Mouse (Mus musculus) common myeloid progenitor, adult 5-6 weeks (primary cell): Measurements from ENCODE around the gene C1qtnf5. TPM values are rescaled to one million over a fixed set of nuclear protein-coding genes. Genes with fewer than 3 reads are reported as not detected.
A peak's percentile ranks its signal among the peaks of the same experiment; 100 is the strongest.

Experiments used
- ATAC-seq: replicated peaks from 2 replicates; pipeline ENCODE4 v1.8.0; 2016; ENCODE audit warnings: low read depth, mild to moderate bottlenecking, moderate TSS enrichment, inconsistent platforms; ENCODE audit not compliant: poor library complexity, severe bottlenecking
- total RNA-seq: library from RNA; stranded (forward); fragments of 200-1000, 187-1606 nt; gene quantifications from 2 replicates; pipeline ENCODE4 v1.2.3, GENCODE M21; 2017

Gene C1qtnf5
- total RNA-seq, 1 experiment from 2014 or later: not detected

DNA sequence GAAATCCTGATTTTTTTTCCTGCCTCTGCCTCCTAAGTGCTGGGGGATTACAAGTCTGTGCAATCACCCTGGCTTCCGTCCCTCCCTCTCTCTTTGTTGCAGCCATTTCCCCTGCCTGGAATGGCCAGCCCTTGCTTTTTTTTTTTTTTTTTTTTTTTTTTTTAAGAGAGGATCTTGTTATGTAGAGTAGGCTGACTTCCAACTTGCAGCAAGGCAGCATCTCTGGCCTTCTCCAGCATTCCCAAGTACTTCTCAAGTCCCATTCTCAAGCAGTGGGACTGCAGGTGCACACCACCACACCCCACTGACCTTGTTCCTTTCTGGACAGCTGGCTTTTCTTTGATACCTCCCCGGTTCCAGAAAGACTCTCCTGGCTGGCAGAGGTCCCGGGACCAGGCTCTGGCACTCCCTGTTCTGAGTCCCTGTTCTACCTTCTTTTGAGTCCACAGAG is 20.3 kb downstream of the C1qtnf5 start:
- ATAC-seq: no peak

- no peak for ATAC-seq
These were observed 22.6 kb downstream of the C1qtnf5 start for GRCm38 (mm10) chr9:44129633-44130032.

DNA sequence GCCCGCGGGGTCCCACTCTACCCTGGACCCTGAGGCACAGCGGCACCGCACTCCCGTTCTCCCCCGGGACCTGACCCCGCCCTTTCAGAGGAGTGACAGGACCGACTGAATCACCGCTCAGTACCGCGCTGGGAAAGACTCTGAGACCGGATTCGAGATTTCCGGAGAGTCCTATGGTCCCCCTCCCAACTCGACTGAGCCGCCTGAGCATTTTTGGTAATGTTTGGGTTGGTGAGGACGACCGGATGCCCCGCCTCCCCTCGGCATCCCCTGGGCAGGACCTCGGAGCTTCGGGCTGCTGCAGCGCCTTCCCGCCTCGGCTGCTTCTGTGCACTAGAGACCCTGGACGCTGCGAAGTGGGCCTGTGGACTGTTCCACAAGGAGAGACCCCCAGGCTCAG is 23.0 kb downstream of the C1qtnf5 start:
- peak; percentile 62 for ATAC-seq

GRCm38 (mm10) chr9:44130581-44131275 is 23.7 kb downstream of the C1qtnf5 start:
- no peak for ATAC-seq

GRCm38 (mm10) chr9:44131276-44131590 is 24.2 kb downstream of the C1qtnf5 start:
- no peak for ATAC-seq

GRCm38 (mm10) chr9:44132200-44132599 is 25.2 kb downstream of the C1qtnf5 start:
- ATAC-seq: no peak

- no peak for ATAC-seq
These were observed 26.2 kb downstream of the C1qtnf5 start for GRCm38 (mm10) chr9:44133287-44133686.

- 0 out of 2 replicates have a peak, but pooled peaks have one; percentile 20 for ATAC-seq
These were observed 27.2 kb downstream of the C1qtnf5 start, which contains the start of gene Mcam for GRCm38 (mm10) chr9:44134101-44134850. Mcam (plus strand) TSS chr9:44134469.

DNA sequence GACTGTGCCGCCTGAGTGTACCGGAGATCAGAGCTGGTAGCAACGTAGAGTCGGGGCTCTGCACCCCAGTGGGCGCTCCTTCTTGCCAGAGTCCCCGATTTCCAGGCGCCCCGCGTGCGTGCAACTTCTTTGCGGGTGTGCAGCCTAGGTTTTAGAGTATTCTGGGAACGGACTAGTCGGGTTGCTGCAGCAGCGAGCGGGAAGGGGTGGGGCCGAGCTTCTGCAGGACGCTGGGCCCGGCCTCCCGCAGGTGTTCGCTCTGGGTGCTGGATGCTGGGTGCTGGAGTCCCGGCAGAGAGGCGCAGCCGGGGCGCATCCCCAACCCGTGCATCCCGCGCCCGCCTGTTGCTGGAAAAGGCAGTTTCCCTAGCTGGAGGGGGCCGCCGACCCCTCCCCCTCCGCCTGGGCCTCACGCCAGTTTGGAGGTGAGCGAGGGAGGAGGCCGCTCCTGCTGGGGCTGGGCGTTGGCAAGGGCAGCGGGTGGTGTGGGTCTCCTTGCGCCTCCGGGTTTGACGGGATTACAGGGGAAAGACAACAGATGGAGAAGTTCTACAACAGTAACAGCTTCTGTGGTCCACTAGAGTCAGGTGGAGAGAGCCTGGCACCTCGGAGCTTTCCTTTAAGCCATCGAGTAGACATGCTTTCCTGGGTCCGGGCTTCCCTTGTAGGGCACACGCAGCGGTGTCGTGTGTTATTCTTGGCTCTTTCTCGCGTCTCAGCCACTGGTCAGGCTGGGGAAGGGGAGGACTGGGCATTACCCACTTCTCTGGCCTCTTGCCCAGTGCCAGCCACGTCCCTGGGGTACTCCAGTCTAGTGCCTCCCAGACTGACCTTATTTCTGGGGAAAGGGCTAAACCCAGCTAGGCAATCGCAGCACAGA is 28.0 kb downstream of the C1qtnf5 start:
- ATAC-seq: no peak

GRCm38 (mm10) chr9:44135731-44136411 is 28.8 kb downstream of the C1qtnf5 start:
- 0 out of 2 replicates have a peak, but pooled peaks have one; percentile 22 for ATAC-seq

- ATAC-seq: no peak
These were observed 30.8 kb downstream of the C1qtnf5 start for GRCm38 (mm10) chr9:44137846-44138245.

DNA sequence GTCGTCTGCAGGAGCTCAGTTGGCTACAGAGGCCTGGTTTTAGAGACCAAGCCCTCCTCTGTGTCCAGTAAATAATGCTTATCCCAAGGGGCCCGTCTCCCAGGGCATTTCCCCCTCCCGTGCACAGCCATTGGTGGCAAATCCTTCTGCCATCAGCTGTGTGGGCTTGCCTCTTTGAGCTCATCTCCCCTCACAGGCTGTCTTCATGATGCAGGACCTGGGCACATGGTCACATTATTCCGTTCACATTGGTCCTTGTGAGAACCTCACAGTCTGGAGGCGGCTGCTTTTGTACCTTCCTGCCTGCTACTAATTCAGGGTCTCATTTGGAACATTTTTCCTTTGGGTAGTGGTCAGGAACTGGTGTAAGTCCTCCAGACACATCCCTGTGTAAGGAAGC is 34.9 kb downstream of the C1qtnf5 start:
- ATAC-seq: no peak

GRCm38 (mm10) chr9:44143421-44143820 is 36.4 kb downstream of the C1qtnf5 start:
- no peak for ATAC-seq

- no peak for ATAC-seq
These were observed 37.1 kb downstream of the C1qtnf5 start for GRCm38 (mm10) chr9:44144023-44144717.

DNA sequence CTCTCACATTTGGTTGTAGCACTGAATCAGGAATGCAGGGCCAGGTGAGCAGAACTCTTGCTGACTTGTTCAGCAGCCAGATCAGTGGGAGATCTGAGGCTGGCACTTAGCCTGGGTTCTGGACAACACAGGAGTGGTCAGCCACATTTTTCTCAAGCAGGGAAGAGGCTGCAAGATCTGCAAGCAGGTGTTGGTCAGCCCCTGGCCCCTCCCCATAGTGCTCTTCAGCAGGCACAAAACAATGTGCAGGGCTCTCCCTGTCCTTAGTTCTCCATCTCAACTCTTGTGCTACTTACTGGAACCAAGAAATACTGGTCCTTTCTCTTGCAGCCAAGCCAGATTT is 37.6 kb downstream of the C1qtnf5 start:
- ATAC-seq: no peak

- 0 out of 2 replicates have a peak, but pooled peaks have one; percentile 52 for ATAC-seq
These were observed 40.2 kb downstream of the C1qtnf5 start for GRCm38 (mm10) chr9:44147290-44147689.
